Mouse (Mus musculus) midbrain, embryonic 14.5 days (tissue): ENCODE measurements around the gene Lrif1. TPM values are rescaled to one million over a fixed set of nuclear protein-coding genes. Genes with fewer than 3 reads are reported as not detected.
"Not testable (repeated sequence)": the region's sequence is repeated elsewhere in the genome, so short reads cannot be mapped to it uniquely, and the experiment has no call there.

Experiments
- ATAC-seq: fragments of 200-750 bp; cut with Nextera tagmentation; 2 replicates; pipeline ENCODE4 v1.8.0; 2017; ENCODE audit warnings: moderate number of reproducible peaks, moderate library complexity; ENCODE audit not compliant: low FRiP score, low TSS enrichment
- DNase-seq: peaks from one replicate; pipeline ENCODE4 v3.0.0-alpha.2; 2015
- H3K27ac ChIP-seq: fragments of 300-500 bp; sonication (generic); replicated peaks from 2 replicates; pipeline ENCODE4 v1.5.1; 2014; ENCODE audit warnings: mild to moderate bottlenecking, low read depth, low read length, moderate library complexity
- H3K27me3 ChIP-seq: fragments of 300-500 bp; sonication (generic); 2 replicates; pipeline ENCODE4 v1.6.1; 2014; ENCODE audit warnings: low read length, control low read depth, mixed read lengths; ENCODE audit not compliant: control insufficient read depth, insufficient read depth
- H3K36me3 ChIP-seq: fragments of 300-500 bp; sonication (generic); 2 replicates; pipeline ENCODE4 v1.6.1; 2014; ENCODE audit warnings: low read length, control low read depth; ENCODE audit not compliant: control insufficient read depth, insufficient read depth
- H3K4me1 ChIP-seq: fragments of 300-500 bp; sonication (generic); 2 replicates; pipeline ENCODE4 v1.6.1; 2014; ENCODE audit warnings: mild to moderate bottlenecking, antibody characterized with exemption, low read length, control low read depth; ENCODE audit not compliant: control insufficient read depth, insufficient read depth
- H3K4me2 ChIP-seq: fragments of 300-500 bp; sonication (generic); 2 replicates; pipeline ENCODE4 v1.6.1; 2014; ENCODE audit warnings: mild to moderate bottlenecking, low read length, moderate library complexity
- H3K4me3 ChIP-seq: fragments of 300-500 bp; sonication (generic); replicated peaks from 2 replicates; pipeline ENCODE4 v1.5.1; 2014; ENCODE audit warnings: low read depth, low read length
- H3K9ac ChIP-seq: fragments of 300-500 bp; sonication (generic); replicated peaks from 2 replicates; pipeline ENCODE4 v1.6.1; 2014; ENCODE audit warnings: mild to moderate bottlenecking, low read length, moderate library complexity
- H3K9me3 ChIP-seq: fragments of 300-500 bp; sonication (generic); 2 replicates; pipeline ENCODE4 v1.6.1; 2016; ENCODE audit warnings: low read length, control low read depth, mixed read lengths; ENCODE audit not compliant: control insufficient read depth
- WGBS: fragments of 180-500 bp; shearing (Covaris S2); extraction: QIAGEN DNeasy Blood & Tissue Kit; methylation state at CpG from one replicate; pipeline ENCODE4 v1.1.7; 2014; 5-methylcytosine and 5-hydroxymethylcytosine counted together
- polyA plus RNA-seq: library from polyadenylated mRNA; unstranded; fragments of >200 nt; fragmentation: Nextera tagmentation; extraction: Ambion mirVana; gene quantifications from 2 replicates; pipeline ENCODE4 v1.2.1, GENCODE M21; 2014

Gene Lrif1
- polyA plus RNA-seq: 23.4 and 23.9 TPM in 2 replicates

GRCm38 (mm10) chr3:106684830-106685229 lies at the start of gene Lrif1:
Lrif1 (plus strand) TSS chr3:106684987.
- no peaks in the 10 kb centered on the region for H3K36me3 ChIP-seq
- peak within 1 kb of the TSS; percentile 58 for H3K4me3 ChIP-seq
- H3K27ac ChIP-seq: peak within 1 kb of the TSS; percentile 93
- ATAC-seq (peak; percentile 97), DNase-seq (peak; percentile 95)
- H3K4me1 ChIP-seq: 0 out of 2 replicates have a peak, but pooled peaks cover 4% of the 10 kb centered on the region
- H3K9ac ChIP-seq: peak within 1 kb of the TSS; percentile 77
- H3K27me3 ChIP-seq: no peaks in the 10 kb centered on the region
- 0 out of 2 replicates have a peak, but pooled peaks cover 2% of the 10 kb centered on the region for H3K9me3 ChIP-seq
- H3K4me2 ChIP-seq: peak within 1 kb of the TSS; percentile 53
- under 1% methylated on average over 20 of the region's 20 CpGs for WGBS

DNA sequence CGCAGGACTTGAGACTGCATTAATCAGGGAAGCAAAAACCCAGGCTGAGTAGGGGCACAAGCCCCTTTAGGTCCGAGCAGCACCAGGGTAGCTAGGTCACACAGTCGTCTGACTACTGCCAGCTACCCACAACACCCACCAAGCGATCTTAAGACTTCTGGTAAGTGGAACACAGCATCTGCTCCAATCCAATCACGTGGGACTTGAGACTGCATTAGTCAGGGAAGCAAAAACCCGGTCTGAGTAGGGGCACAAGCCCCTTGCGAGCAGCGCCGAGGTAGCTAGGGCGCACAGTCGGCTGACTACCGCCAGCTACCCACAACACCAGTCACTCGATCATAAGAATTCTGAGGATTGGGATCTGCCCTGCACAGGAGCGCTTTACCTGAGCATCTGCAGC lies 12.0 kb upstream of the Lrif1 start:
- WGBS: 74% methylated on average over 14 of the region's 14 CpGs
- DNase-seq, H3K27ac ChIP-seq, H3K4me1 ChIP-seq, H3K9me3 ChIP-seq, H3K4me3 ChIP-seq, H3K4me2 ChIP-seq, ATAC-seq, H3K36me3 ChIP-seq, H3K27me3 ChIP-seq, H3K9ac ChIP-seq: not testable (repeated sequence)

- Histone ChIP-seq H3K27me3 (no peaks in the 10 kb centered on the region), H3K9me3 (0 out of 2 replicates have a peak, but pooled peaks cover 2% of the 10 kb centered on the region), H3K4me2 (peak overlapping the region; percentile 53), H3K36me3 (no peaks in the 10 kb centered on the region), H3K9ac (peak overlapping the region; percentile 77), H3K4me1 (0 out of 2 replicates have a peak, but pooled peaks cover 4% of the 10 kb centered on the region), H3K27ac (peak overlapping the region; percentile 93), H3K4me3 (peak overlapping the region; percentile 58)
- ATAC-seq (no peak), DNase-seq (peak; percentile 32)
- 25% methylated on average over 1 of the region's 1 CpGs for WGBS
Measured at GRCm38 (mm10) chr3:106685381-106685780, 594 bp downstream of the Lrif1 start.

DNA sequence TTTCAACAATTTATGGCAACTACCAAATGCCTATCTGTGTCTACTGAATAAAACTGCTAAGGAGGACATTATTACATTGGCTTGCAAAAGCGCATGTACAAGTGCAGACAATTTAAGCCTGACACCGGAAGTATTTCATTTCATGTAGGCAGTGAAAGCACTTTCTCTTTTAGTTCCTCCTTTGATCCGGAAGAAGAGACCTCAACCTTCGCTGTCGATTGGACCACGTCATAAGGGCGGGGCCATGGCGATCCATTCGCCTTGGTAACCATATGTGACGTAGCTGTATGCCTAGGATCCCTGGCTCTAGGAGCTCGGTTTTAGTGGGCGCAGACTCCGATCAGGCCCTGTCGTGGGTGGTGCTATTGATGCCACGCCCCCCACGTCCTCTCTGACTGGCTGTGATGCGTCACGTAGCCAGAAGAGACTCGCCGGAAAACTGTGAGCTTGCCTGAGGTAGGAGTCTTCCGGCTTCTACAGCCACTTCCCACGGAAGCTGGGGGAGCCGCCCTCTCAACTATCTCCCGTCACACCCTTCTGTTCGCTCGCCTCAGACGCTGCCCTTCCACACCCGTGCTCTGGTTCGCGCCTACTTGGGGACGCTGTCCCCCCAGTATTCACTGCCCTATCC lies 36.7 kb downstream of the Lrif1 start:
- 2% methylated on average over 31 of the region's 31 CpGs for WGBS

DNA sequence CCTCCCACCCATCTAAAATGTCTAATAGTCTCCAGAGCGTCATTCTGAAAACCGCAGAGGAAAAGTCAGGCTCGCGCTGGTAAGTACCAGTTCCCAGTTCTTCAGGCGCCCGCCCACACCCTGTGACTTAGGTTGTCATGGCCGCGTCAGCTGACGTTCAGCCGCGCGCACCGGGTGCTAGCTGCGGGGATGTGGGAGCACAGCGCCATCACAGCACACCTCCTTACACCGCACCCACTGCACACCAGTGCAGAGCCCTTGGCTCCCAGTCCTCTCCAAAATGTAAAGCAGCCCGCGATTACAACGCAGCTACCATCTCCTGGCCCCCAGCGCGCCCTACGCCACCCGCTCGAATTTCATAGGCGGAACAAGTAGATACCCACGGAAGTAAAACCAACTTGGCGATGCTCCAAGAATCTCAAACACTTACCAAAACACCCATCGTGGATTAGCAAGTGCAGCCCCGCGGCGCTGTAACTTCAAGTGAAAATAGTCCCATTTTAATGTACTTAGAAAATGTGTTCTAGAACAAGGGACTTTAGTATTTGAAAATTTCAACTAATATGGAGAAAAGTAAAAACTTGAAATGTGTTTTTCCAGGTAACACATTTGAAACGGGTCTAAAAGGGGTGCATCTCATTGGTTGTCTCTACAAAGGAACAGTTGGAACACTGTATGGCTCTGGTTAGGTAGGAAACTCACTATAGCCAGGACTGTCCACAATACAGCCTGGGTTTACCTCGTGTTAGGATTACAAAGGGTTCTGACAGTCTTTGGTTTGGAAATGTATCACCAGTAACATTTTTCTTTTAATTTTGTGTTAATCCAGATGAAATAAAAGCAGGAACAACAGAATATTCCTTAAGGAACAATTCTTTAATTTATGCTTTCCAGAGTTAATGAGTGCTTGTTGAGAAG lies 37.5 kb downstream of the Lrif1 start:
- no peaks in the 10 kb centered on the region for H3K27me3 ChIP-seq
- peaks cover 7% of the 10 kb centered on the region for H3K9me3 ChIP-seq
- ATAC-seq (peak; percentile 92), DNase-seq (peak; percentile 90)
- peak overlapping the region; percentile 61 for H3K9ac ChIP-seq
- WGBS: 1% methylated on average over 33 of the region's 33 CpGs
- H3K4me3 ChIP-seq: peak overlapping the region; percentile 65
- peak overlapping the region; percentile 66 for H3K4me2 ChIP-seq
- 0 out of 2 replicates have a peak, but pooled peaks cover 4% of the 10 kb centered on the region for H3K4me1 ChIP-seq
- peak overlapping the region; percentile 94 for H3K27ac ChIP-seq
- no peaks in the 10 kb centered on the region for H3K36me3 ChIP-seq

More for the DNA sequence above, 36.7 kb downstream of the Lrif1 start:
- peaks cover 4% of the 10 kb centered on the region; the same call in 1 of the 2 replicates for H3K9me3 ChIP-seq
- H3K9ac ChIP-seq: peak overlapping the region; percentile 61
- H3K4me3 ChIP-seq: peak overlapping the region; percentile 65
- H3K4me2 ChIP-seq: peak overlapping the region; percentile 66
- H3K36me3 ChIP-seq: no peaks in the 10 kb centered on the region
- DNase-seq (peak; percentile 98), ATAC-seq (peak; percentile 99)
- H3K4me1 ChIP-seq: 0 out of 2 replicates have a peak, but pooled peaks cover 4% of the 10 kb centered on the region
- peak overlapping the region; percentile 94 for H3K27ac ChIP-seq
- H3K27me3 ChIP-seq: no peaks in the 10 kb centered on the region

DNA sequence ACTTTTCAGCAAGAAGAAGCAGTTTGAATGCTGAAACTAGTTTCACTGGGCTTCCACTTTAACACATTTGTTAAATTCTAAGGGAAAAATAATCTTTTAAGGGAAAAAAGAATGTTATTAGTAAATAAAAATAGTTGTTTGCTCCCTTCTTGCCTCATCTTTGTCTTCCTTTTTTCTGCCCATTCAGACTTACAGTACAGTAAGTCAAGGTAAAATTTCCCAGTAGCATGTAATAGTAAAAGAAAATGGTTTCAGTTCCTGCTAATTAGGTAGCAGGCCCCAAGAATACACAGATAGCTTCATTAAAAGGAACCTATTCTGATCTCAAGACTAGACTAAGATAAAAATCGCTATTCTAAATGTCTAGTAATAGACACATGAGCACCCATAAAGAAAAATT lies 71.1 kb downstream of the Lrif1 start:
- WGBS: 75% methylated on average over 1 of the region's 1 CpGs
- H3K4me3 ChIP-seq: no peak overlapping the region
- H3K27me3 ChIP-seq: no peaks in the 10 kb centered on the region
- H3K4me2 ChIP-seq: no peak overlapping the region
- no peak for DNase-seq
- H3K9ac ChIP-seq: no peak overlapping the region
- H3K27ac ChIP-seq: no peak overlapping the region
- H3K4me1 ChIP-seq: no peaks in the 10 kb centered on the region
- H3K9me3 ChIP-seq: no peaks in the 10 kb centered on the region; the same call in 1 of the 2 replicates
- no peak for ATAC-seq
- H3K36me3 ChIP-seq: no peaks in the 10 kb centered on the region

- ATAC-seq (no peak), DNase-seq (no peak)
- Histone ChIP-seq H3K4me2 (no peak overlapping the region), H3K4me3 (no peak overlapping the region), H3K27ac (no peak overlapping the region), H3K4me1 (no peaks in the 10 kb centered on the region), H3K27me3 (no peaks in the 10 kb centered on the region), H3K9ac (no peak overlapping the region), H3K36me3 (no peaks in the 10 kb centered on the region), H3K9me3 (no peaks in the 10 kb centered on the region)
- WGBS: 83% methylated on average over 1 of the region's 1 CpGs
Measured at GRCm38 (mm10) chr3:106771834-106772233, 87.0 kb downstream of the Lrif1 start.

- 79% methylated on average over 3 of the region's 3 CpGs for WGBS
- Histone ChIP-seq H3K9me3 (no peaks in the 10 kb centered on the region), H3K36me3 (no peaks in the 10 kb centered on the region), H3K27me3 (no peaks in the 10 kb centered on the region), H3K4me2 (no peak overlapping the region), H3K27ac (no peak overlapping the region), H3K9ac (no peak overlapping the region), H3K4me1 (no peaks in the 10 kb centered on the region), H3K4me3 (no peak overlapping the region)
- DNase-seq: no peak
- no peak for ATAC-seq
Measured at GRCm38 (mm10) chr3:106785130-106785529, 100.3 kb downstream of the Lrif1 start.
